Mouse (Mus musculus) layer of hippocampus, postnatal 25 days (tissue): Measurements from ENCODE around the gene Sdhaf3. TPM values are rescaled to one million over a fixed set of nuclear protein-coding genes. Genes with fewer than 3 reads are reported as not detected.

ENCODE experiments used
- DNase-seq, 2 experiments: peaks; one replicate each; pipeline ENCODE4 v3.0.0; 2022; ENCODE audit warnings: mixed read lengths in 2 of 2, low spot score in 1 of 2; ENCODE audit errors: extremely low spot score in 1 of 2
- total RNA-seq, 2 experiments: library from RNA; stranded (reverse); gene quantifications; 2 replicates each; pipeline ENCODE4 v1.2.3; 2021

The Sdhaf3 gene
- total RNA-seq, 2 experiments from 2014 or later, result 5.7 to 6.2 TPM

GRCm38 (mm10) chr6:7041912-7042311, 86.1 kb downstream of the Sdhaf3 start:
- no peak for DNase-seq

GRCm38 (mm10) chr6:7062819-7063218, 107.0 kb downstream of the Sdhaf3 start:
- no peak for DNase-seq

GRCm38 (mm10) chr6:7068782-7069181, 113.0 kb downstream of the Sdhaf3 start:
- DNase-seq, result no peak

- DNase-seq, result no peak
These were observed 113.7 kb downstream of the Sdhaf3 start for GRCm38 (mm10) chr6:7069463-7069862.

- no peak for DNase-seq
These were observed 126.2 kb downstream of the Sdhaf3 start for GRCm38 (mm10) chr6:7082054-7082453.

- DNase-seq, result no peak
These were observed 126.9 kb downstream of the Sdhaf3 start for GRCm38 (mm10) chr6:7082467-7083259.

- no peak for DNase-seq
These were observed 127.9 kb downstream of the Sdhaf3 start for GRCm38 (mm10) chr6:7083661-7084060.

GRCm38 (mm10) chr6:7084370-7084769, 128.6 kb downstream of the Sdhaf3 start:
- DNase-seq, result no peak

- DNase-seq, result no peak
These were observed 129.7 kb downstream of the Sdhaf3 start for GRCm38 (mm10) chr6:7085506-7085905.

GRCm38 (mm10) chr6:7092094-7092493, 136.3 kb downstream of the Sdhaf3 start:
- no peak for DNase-seq

Other genes with a start within 250 kb of the Sdhaf3 start
- 1 to 10 TPM; 6.2 to 8.1 TPM for gene Dlx6, start 92.7 kb upstream of the Sdhaf3 start, total RNA-seq
- 1 to 10 TPM; 4.2 to 6.1 TPM for gene Dlx5, start 73.9 kb upstream of the Sdhaf3 start, total RNA-seq